Mouse (Mus musculus) limb, embryonic 14.5 days (tissue): ENCODE measurements around the gene Anxa6. TPM values are rescaled to one million over a fixed set of nuclear protein-coding genes. Genes with fewer than 3 reads are reported as not detected.
A peak's percentile ranks its signal among the peaks of the same experiment; 100 is the strongest.

Source experiments
- ATAC-seq: fragments of 200-750 bp; cut with Nextera tagmentation; 2 replicates; pipeline ENCODE4 v1.8.0; 2017; ENCODE audit warnings: low read depth, moderate number of reproducible peaks, moderate TSS enrichment; ENCODE audit not compliant: low FRiP score
- DNase-seq: peaks from one replicate; pipeline ENCODE4 v3.0.0-alpha.2; 2015; ENCODE audit warnings: low spot score
- H3K27ac ChIP-seq: fragments of 300-500 bp; sonication (generic); replicated peaks from 2 replicates; pipeline ENCODE4 v1.5.1; 2014; ENCODE audit warnings: low read depth, mild to moderate bottlenecking, low read length, moderate library complexity, mixed read lengths
- H3K27me3 ChIP-seq: fragments of 300-500 bp; sonication (generic); 2 replicates; pipeline ENCODE4 v1.6.1; 2014; ENCODE audit warnings: low read length, mixed read lengths; ENCODE audit not compliant: control insufficient read depth, insufficient read depth
- H3K36me3 ChIP-seq: fragments of 300-500 bp; sonication (generic); 2 replicates; pipeline ENCODE4 v1.6.1; 2014; ENCODE audit warnings: mild to moderate bottlenecking, low read length, moderate library complexity, mixed read lengths; ENCODE audit not compliant: control insufficient read depth, insufficient read depth
- H3K4me1 ChIP-seq: fragments of 300-500 bp; sonication (generic); 2 replicates; pipeline ENCODE4 v1.6.1; 2014; ENCODE audit warnings: antibody characterized with exemption, low read length, mixed read lengths; ENCODE audit not compliant: control insufficient read depth, insufficient read depth
- H3K4me2 ChIP-seq: fragments of 300-500 bp; sonication (generic); replicated peaks from 2 replicates; pipeline ENCODE4 v1.6.1; 2014; ENCODE audit warnings: low read depth, mild to moderate bottlenecking, low read length, moderate library complexity; ENCODE audit not compliant: severe bottlenecking
- H3K4me3 ChIP-seq: fragments of 300-500 bp; sonication (generic); replicated peaks from 2 replicates; pipeline ENCODE4 v1.5.1; 2014; ENCODE audit warnings: low read length
- H3K9ac ChIP-seq: fragments of 300-500 bp; sonication (generic); 2 replicates; pipeline ENCODE4 v1.6.1; 2014; ENCODE audit warnings: mild to moderate bottlenecking, low read depth, low read length, moderate library complexity; ENCODE audit not compliant: severe bottlenecking
- H3K9me3 ChIP-seq: fragments of 300-500 bp; sonication (generic); 2 replicates; pipeline ENCODE4 v1.6.1; 2016; ENCODE audit warnings: low read length; ENCODE audit not compliant: control insufficient read depth
- POLR2A ChIP-seq: fragments of 200-500 bp; IDR thresholded peaks from 2 replicates; pipeline ENCODE4 v1.8.0; 2012; ENCODE audit warnings: inconsistent platforms, mild to moderate bottlenecking, moderate library complexity, borderline replicate concordance; ENCODE audit not compliant: insufficient read depth, insufficient read length; ENCODE audit errors: extremely low read depth
- WGBS: fragments of 180-500 bp; shearing (Covaris S2); extraction: QIAGEN DNeasy Blood & Tissue Kit; methylation state at CpG from one replicate; pipeline ENCODE4 v1.1.7; 2014; 5-methylcytosine and 5-hydroxymethylcytosine counted together
- polyA plus RNA-seq, 2 experiments: library from polyadenylated mRNA; depleted of rRNA in 1 of 2; stranded (reverse) in 1 of 2; unstranded in 1 of 2; fragments of >200 nt; fragmentation: Nextera tagmentation in 1 of 2; extraction: Ambion mirVana in 1 of 2; gene quantifications; 2 replicates each; pipeline versions ENCODE4 v1.2.1 to v1.2.3; 2012 to 2014

Gene Anxa6
- polyA plus RNA-seq, 2 experiments: 281 to 390 TPM

DNA sequence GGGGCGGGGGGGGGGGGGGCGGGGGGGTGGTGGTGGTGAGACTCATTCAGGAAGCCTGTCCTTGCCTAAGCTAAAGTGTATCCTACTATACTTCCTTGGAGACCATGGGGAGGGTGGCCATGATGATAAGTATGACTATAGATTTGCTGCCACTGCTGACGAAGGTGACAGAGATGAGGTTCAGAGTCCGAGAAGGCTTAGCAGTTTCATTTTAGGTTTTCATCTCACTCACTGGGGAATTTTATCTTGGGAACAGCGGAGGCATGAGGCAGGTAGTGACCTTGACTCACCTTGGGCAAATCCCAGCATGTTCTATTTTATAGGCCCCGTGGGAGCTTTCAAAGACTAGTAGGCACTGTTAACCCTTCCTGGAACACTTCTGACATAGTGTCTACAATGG lies 60.5 kb downstream of the Anxa6 start:
- WGBS: 41% methylated on average over 5 of the region's 6 CpGs
- ATAC-seq (no peak), DNase-seq (no peak)
- TF ChIP-seq POLR2A: no peak
- Histone ChIP-seq H3K4me1 (peaks cover 2% of the 10 kb centered on the region), H3K9me3 (no peaks in the 10 kb centered on the region), H3K9ac (no peak overlapping the region), H3K27ac (no peak overlapping the region), H3K27me3 (no peaks in the 10 kb centered on the region), H3K36me3 (peaks cover 3% of the 10 kb centered on the region; the same call in 1 of the 2 replicates), H3K4me2 (no peak overlapping the region), H3K4me3 (no peak overlapping the region)

DNA sequence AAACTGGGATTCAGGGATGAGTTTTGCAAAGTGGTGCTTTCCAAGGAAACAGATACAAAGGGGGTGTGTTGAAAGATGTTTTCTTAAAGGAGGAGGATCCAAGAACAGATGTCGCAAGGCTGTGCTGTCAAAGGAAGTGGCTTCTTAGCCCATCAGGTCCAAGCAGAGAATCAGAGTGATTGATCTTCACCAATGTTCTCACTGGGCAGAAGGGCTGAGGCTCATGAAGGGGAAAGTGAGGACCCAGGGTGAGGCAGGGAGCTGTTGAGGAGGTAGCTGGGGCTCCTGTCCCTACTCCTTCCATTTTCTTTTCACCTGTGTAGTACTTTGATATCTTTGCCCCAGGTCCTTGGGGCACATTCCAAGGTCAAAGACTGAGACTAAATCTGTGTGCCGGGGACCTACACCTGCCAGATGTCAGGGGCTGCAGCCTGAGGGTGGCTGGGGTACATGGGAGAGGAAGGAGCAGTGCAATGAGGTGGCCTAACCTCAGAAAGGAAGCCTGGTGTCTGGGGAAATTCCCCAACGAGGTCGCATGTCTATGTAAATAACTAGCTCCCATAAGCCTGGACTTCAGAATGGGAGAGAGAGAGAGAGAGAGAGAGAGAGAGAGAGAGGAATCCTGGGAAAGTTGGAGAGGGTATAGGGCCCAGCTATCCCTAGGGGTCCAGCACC lies 61.1 kb downstream of the Anxa6 start:
- H3K4me2 ChIP-seq: no peak overlapping the region
- H3K9ac ChIP-seq: no peak overlapping the region

DNA sequence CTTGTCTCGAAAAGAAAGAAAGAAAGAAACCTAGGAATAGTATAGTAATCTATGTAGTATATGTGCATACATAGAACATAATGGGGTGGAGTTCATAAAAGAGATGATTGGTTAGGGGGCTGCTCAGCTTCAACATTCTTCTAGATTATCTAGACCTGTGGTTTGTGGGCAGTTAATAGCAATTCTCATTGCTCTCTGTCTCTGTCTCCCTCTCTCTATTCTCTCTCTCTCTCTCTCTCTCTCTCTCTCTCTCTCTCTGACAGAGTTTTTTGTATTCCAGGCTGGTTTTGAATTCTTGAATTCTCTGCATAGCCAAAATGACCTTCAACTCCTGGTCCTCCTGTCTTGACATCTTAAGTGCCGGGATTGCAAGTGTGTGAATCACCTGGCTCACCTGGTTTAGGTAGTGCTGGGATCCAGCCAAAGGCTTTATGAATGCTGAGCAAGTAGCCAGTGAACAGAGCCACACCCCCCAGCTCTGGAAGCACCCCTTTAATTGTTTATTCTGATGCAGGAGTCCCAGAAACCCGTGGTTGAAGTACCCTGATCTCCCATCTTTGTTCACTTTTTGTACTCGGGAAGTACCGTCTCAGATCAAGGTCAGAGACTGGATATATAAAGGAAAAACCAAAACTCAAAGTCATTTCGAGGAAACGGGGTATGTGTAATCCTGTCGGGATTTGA lies 61.7 kb downstream of the Anxa6 start:
- 74% methylated on average over 8 of the region's 8 CpGs for WGBS
- ATAC-seq: no peak

More for the DNA sequence above, 61.1 kb downstream of the Anxa6 start:
- TF ChIP-seq POLR2A: no peak
- WGBS: 52% methylated on average over 4 of the region's 4 CpGs
- Histone ChIP-seq H3K36me3 (no peaks in the 10 kb centered on the region), H3K4me3 (no peak overlapping the region), H3K27ac (no peak overlapping the region), H3K9me3 (no peaks in the 10 kb centered on the region), H3K27me3 (no peaks in the 10 kb centered on the region), H3K4me1 (peaks cover 2% of the 10 kb centered on the region)
- DNase-seq: no peak
- ATAC-seq: no peak

DNA sequence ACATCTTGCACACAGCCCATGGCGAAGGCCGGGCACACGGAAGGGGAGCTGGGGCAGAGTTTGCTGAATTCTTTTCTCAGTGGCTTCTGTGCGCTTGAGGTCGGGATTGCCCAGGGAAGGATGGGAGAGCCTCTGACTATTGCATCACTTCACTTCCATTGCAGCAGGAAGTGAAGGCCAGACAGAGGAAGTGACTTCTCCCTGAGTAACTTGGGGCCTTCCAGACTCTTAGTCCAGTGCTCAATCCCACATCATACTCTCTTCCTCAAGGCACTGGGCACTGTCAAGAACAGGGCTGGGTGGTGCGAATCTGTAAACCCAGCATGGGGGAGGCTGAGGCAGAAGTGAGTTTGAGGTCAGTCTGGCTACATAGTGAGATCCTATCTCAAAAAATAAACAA lies 68.0 kb downstream of the Anxa6 start:
- Histone ChIP-seq H3K4me3 (no peak overlapping the region), H3K9me3 (no peaks in the 10 kb centered on the region), H3K27me3 (no peaks in the 10 kb centered on the region), H3K9ac (no peak overlapping the region), H3K27ac (no peak overlapping the region), H3K4me1 (no peaks in the 10 kb centered on the region; the same call in 1 of the 2 replicates), H3K4me2 (no peak overlapping the region), H3K36me3 (no peaks in the 10 kb centered on the region)
- ATAC-seq (no peak), DNase-seq (no peak)
- 86% methylated on average over 6 of the region's 6 CpGs for WGBS
- no peak for TF ChIP-seq POLR2A

More for the DNA sequence above, 61.7 kb downstream of the Anxa6 start:
- Histone ChIP-seq H3K27ac (no peak overlapping the region), H3K4me3 (no peak overlapping the region), H3K36me3 (no peaks in the 10 kb centered on the region), H3K9ac (no peak overlapping the region), H3K9me3 (no peaks in the 10 kb centered on the region), H3K27me3 (no peaks in the 10 kb centered on the region), H3K4me2 (no peak overlapping the region), H3K4me1 (peaks cover 2% of the 10 kb centered on the region)
- DNase-seq: no peak
- no peak for TF ChIP-seq POLR2A

DNA sequence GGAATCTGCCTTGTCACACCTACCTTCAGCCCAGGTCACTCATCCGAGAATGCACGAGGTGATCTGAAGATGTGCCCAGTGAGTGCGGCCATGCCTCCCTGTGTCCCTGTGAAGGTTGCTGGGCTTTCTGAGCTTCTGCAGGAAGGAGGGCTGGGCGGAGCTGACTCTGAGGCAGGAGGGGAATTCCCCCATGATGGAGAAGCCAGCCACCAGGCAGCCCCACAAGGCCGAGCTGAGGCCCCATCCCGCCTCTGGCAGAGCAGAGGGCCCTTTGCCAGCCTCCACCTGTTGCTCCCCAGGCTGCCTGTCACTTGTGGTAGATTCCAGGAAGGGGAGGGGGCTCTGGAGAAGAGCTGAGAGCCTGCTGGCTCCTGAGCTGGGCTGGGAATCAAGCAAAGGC lies 70.4 kb downstream of the Anxa6 start, which contains the start of gene Tnip1:
Gene Tnip1, minus strand, starts transcription at position 108 of the 400 bp plus-strand sequence.
- Histone ChIP-seq H3K9ac (no peak within 1 kb of the TSS), H3K4me3 (no peak within 1 kb of the TSS), H3K27ac (no peak within 1 kb of the TSS)

More for the DNA sequence above, 70.4 kb downstream of the Anxa6 start, which contains the start of gene Tnip1:
- Histone ChIP-seq H3K36me3 (no peaks in the 10 kb centered on the region), H3K27me3 (no peaks in the 10 kb centered on the region), H3K4me1 (no peaks in the 10 kb centered on the region; the same call in 1 of the 2 replicates), H3K4me2 (0 out of 2 replicates have a peak within 1 kb of the TSS, but pooled peaks have one; percentile 16), H3K9me3 (no peaks in the 10 kb centered on the region)
- DNase-seq (peak; percentile 49), ATAC-seq (peak; percentile 44; the same call in 1 of the 2 replicates)
- no peak for TF ChIP-seq POLR2A
- 27% methylated on average over 6 of the region's 6 CpGs for WGBS
